Mouse (Mus musculus): ENCODE results near the gene Cebpg.

GRCm38 (mm10) chr7:35023251-35023650, 33.1 kb downstream of the Cebpg start:
- TF ChIP-seq POLR2A (IDR thresholded peaks at IDR 0.05; ENCODE audit: low read depth, low read length) (no peak), CTCF (IDR thresholded peaks at IDR 0.05; ENCODE audit: extremely low read depth, insufficient read length, insufficient replicate concordance, low read depth, low read length) (no peak)

Measured in small intestine, adult 2 months (tissue).